Mouse (Mus musculus) embryonic facial prominence, embryonic 14.5 days (tissue): ENCODE data around the gene Pck2. TPM values are rescaled to one million over a fixed set of nuclear protein-coding genes. Genes with fewer than 3 reads are reported as not detected.
A peak's percentile ranks its signal among the peaks of the same experiment; 100 is the strongest.

Experiments used
- ATAC-seq: fragments of 200-750 bp; cut with Nextera tagmentation; 2 replicates; pipeline ENCODE4 v1.8.0; 2017; ENCODE audit warnings: low read depth, moderate number of reproducible peaks, moderate TSS enrichment
- DNase-seq: peaks from one replicate; pipeline ENCODE4 v3.0.0-alpha.2; 2015; ENCODE audit warnings: low spot score
- H3K27ac ChIP-seq: fragments of 300-500 bp; sonication (generic); replicated peaks from 2 replicates; pipeline ENCODE4 v1.5.1; 2014; ENCODE audit warnings: low read depth, mild to moderate bottlenecking, low read length, moderate library complexity
- H3K27me3 ChIP-seq: fragments of 300-500 bp; sonication (generic); replicated peaks from 2 replicates; pipeline ENCODE4 v1.6.1; 2014; ENCODE audit warnings: low read length; ENCODE audit not compliant: control insufficient read depth, insufficient read depth
- H3K36me3 ChIP-seq: fragments of 300-500 bp; sonication (generic); 2 replicates; pipeline ENCODE4 v1.6.1; 2014; ENCODE audit warnings: low read length, mixed read lengths; ENCODE audit not compliant: control insufficient read depth, insufficient read depth
- H3K4me1 ChIP-seq: fragments of 300-500 bp; sonication (generic); 2 replicates; pipeline ENCODE4 v1.6.1; 2014; ENCODE audit warnings: antibody characterized with exemption, low read length; ENCODE audit not compliant: control insufficient read depth, insufficient read depth
- H3K4me2 ChIP-seq: fragments of 300-500 bp; sonication (generic); 2 replicates; pipeline ENCODE4 v1.6.1; 2014; ENCODE audit warnings: low read depth, mild to moderate bottlenecking, low read length, moderate library complexity, mixed read lengths
- H3K4me3 ChIP-seq: fragments of 300-500 bp; sonication (generic); 2 replicates; pipeline ENCODE4 v1.5.1; 2014; ENCODE audit warnings: low read depth, mild to moderate bottlenecking, low read length
- H3K9ac ChIP-seq: fragments of 300-500 bp; sonication (generic); 2 replicates; pipeline ENCODE4 v1.6.1; 2014; ENCODE audit warnings: low read depth, mild to moderate bottlenecking, low read length, moderate library complexity, mixed read lengths
- H3K9me3 ChIP-seq: fragments of 300-500 bp; sonication (generic); 2 replicates; pipeline ENCODE4 v1.6.1; 2016; ENCODE audit warnings: low read length; ENCODE audit not compliant: control insufficient read depth
- WGBS: fragments of 180-500 bp; shearing (Covaris S2); extraction: QIAGEN DNeasy Blood & Tissue Kit; methylation state at CpG from one replicate; pipeline ENCODE4 v1.1.7; 2014; 5-methylcytosine and 5-hydroxymethylcytosine counted together
- polyA plus RNA-seq: library from polyadenylated mRNA; unstranded; fragments of >200 nt; fragmentation: Nextera tagmentation; extraction: Ambion mirVana; gene quantifications from 2 replicates; pipeline ENCODE4 v1.2.1, GENCODE M21; 2014

Gene Pck2
- polyA plus RNA-seq, 1 experiment from 2014 or later, result 28.1 TPM

- WGBS, result 83% methylated on average over 9 of the region's 9 CpGs
- ATAC-seq, result no peak
These were observed 34.5 kb upstream of the Pck2 start for GRCm38 (mm10) chr14:55505612-55506011.

GRCm38 (mm10) chr14:55507801-55508200, 32.3 kb upstream of the Pck2 start:
- Histone ChIP-seq H3K4me3 (no peak overlapping the region), H3K4me1 (no peaks in the 10 kb centered on the region; the same call in 1 of the 2 replicates), H3K36me3 (no peaks in the 10 kb centered on the region), H3K27ac (no peak overlapping the region), H3K27me3 (no peaks in the 10 kb centered on the region; the same call in 1 of the 2 replicates), H3K9ac (no peak overlapping the region), H3K9me3 (no peaks in the 10 kb centered on the region), H3K4me2 (no peak overlapping the region)
- WGBS, result 42% methylated on average over 7 of the region's 7 CpGs
- ATAC-seq, result peak; percentile 14; the same call in 1 of the 2 replicates
- DNase-seq, result no peak

More at GRCm38 (mm10) chr14:55505612-55506011, 34.5 kb upstream of the Pck2 start:
- Histone ChIP-seq H3K4me2 (no peak overlapping the region), H3K9ac (no peak overlapping the region), H3K9me3 (no peaks in the 10 kb centered on the region), H3K36me3 (no peaks in the 10 kb centered on the region), H3K27me3 (no peaks in the 10 kb centered on the region), H3K27ac (no peak overlapping the region), H3K4me1 (no peaks in the 10 kb centered on the region), H3K4me3 (no peak overlapping the region)
- no peak for DNase-seq

DNA sequence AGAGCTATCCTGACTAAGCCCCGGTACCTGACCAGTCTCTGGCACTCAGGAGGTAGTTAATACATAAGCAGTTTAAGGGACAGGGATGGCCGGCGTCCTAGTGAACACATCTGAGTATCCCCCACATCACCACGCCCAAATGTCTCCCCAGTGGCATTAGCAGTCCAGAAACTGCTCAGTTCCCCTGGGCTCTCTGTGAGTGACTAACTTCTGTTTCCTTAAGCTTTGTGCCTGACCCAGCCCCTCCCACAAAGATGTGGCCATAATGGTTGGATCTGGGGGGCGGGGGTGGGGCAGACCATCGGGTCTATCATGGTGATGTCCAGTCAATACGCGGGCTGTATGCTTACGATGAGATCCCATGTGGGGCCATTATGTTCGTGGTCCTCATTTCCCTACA, 30.5 kb upstream of the Pck2 start:
- DNase-seq, result no peak
- H3K36me3 ChIP-seq, result no peaks in the 10 kb centered on the region
- H3K4me2 ChIP-seq, result no peak overlapping the region
- 82% methylated on average over 10 of the region's 10 CpGs for WGBS
- no peak overlapping the region for H3K9ac ChIP-seq
- no peak for ATAC-seq
- H3K27ac ChIP-seq, result no peak overlapping the region
- H3K27me3 ChIP-seq, result no peaks in the 10 kb centered on the region; the same call in 1 of the 2 replicates
- no peaks in the 10 kb centered on the region for H3K9me3 ChIP-seq
- no peaks in the 10 kb centered on the region; the same call in 1 of the 2 replicates for H3K4me1 ChIP-seq
- H3K4me3 ChIP-seq, result no peak overlapping the region

- WGBS, result 89% methylated on average over 11 of the region's 22 CpGs
- Histone ChIP-seq H3K4me3 (no peak within 1 kb of the TSS), H3K9me3 (no peaks in the 10 kb centered on the region), H3K4me1 (no peaks in the 10 kb centered on the region; the same call in 1 of the 2 replicates), H3K36me3 (no peaks in the 10 kb centered on the region), H3K4me2 (no peak within 1 kb of the TSS), H3K27me3 (no peaks in the 10 kb centered on the region; the same call in 1 of the 2 replicates), H3K27ac (no peak within 1 kb of the TSS), H3K9ac (peak within 1 kb of the TSS; percentile 37; the same call in 1 of the 2 replicates)
- DNase-seq (no peak), ATAC-seq (peak; percentile 24; the same call in 1 of the 2 replicates)
These were observed 29.8 kb upstream of the Pck2 start, which contains the start of gene Cpne6 for GRCm38 (mm10) chr14:55510125-55510731. Gene Cpne6 (plus strand): TSS chr14:55510445.

- Histone ChIP-seq H3K9ac (no peak overlapping the region), H3K9me3 (no peaks in the 10 kb centered on the region), H3K4me1 (no peaks in the 10 kb centered on the region; the same call in 1 of the 2 replicates), H3K27ac (no peak overlapping the region), H3K4me2 (no peak overlapping the region), H3K27me3 (no peaks in the 10 kb centered on the region; the same call in 1 of the 2 replicates), H3K4me3 (no peak overlapping the region), H3K36me3 (no peaks in the 10 kb centered on the region)
- no peak for DNase-seq
- ATAC-seq, result no peak
- 60% methylated on average over 7 of the region's 7 CpGs for WGBS
These were observed 29.0 kb upstream of the Pck2 start for GRCm38 (mm10) chr14:55511037-55511436.

GRCm38 (mm10) chr14:55513927-55514326, 26.1 kb upstream of the Pck2 start:
- peaks cover under 1% of the 10 kb centered on the region; the same call in 1 of the 2 replicates for H3K27me3 ChIP-seq
- no peaks in the 10 kb centered on the region; the same call in 1 of the 2 replicates for H3K4me1 ChIP-seq
- DNase-seq (no peak), ATAC-seq (no peak)
- 63% methylated on average over 10 of the region's 10 CpGs for WGBS
- no peak overlapping the region for H3K4me3 ChIP-seq
- H3K4me2 ChIP-seq, result no peak overlapping the region
- H3K27ac ChIP-seq, result no peak overlapping the region
- H3K9me3 ChIP-seq, result no peaks in the 10 kb centered on the region
- H3K36me3 ChIP-seq, result no peaks in the 10 kb centered on the region
- no peak overlapping the region for H3K9ac ChIP-seq

DNA sequence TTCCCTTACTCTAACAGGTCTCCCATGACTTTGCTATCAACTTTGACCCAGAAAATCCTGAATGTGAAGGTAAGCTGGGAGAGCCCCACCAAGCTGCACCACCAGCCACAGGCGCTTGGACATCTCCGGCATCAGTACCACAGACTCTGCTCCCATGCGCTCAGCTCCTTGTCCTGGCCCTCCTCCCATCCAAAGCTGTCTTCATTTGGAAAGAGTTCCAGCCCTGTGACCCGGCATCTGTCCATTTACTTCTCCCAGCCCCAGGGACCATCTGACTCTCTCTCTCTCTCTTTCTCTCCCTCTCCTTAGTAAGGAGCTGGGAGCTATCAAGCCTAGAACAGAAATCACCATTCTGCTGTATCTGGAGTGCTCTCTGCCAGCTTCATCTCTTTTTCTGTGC, 24.2 kb upstream of the Pck2 start:
- no peak for ATAC-seq
- no peak overlapping the region for H3K9ac ChIP-seq
- 77% methylated on average over 4 of the region's 4 CpGs for WGBS

DNA sequence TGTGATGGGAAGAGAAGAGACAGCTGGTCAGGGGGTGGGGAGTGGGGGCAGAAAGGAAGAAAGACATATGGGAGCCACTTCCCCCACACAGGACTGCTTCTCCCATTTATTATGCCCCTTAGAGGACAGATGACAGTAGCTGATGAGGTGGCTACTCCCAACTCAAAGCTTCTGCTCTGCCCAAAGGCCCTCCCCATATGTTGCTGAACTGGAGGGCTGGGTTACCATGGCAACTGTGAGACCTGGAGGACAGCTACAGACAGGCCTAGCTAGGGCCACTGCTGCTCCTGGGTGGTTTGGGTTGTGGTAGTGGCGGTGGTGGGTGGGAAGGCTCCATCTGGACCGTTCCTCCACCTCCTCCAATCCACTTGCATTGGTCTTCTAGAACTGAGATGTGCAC, 21.2 kb upstream of the Pck2 start:
- peaks cover 34% of the 10 kb centered on the region for H3K27me3 ChIP-seq
- WGBS, result 40% methylated on average over 2 of the region's 2 CpGs
- H3K9me3 ChIP-seq, result no peaks in the 10 kb centered on the region
- H3K27ac ChIP-seq, result no peak overlapping the region
- ATAC-seq (peak; percentile 27; the same call in 1 of the 2 replicates), DNase-seq (no peak)
- 0 out of 2 replicates have a peak, but pooled peaks cover 2% of the 10 kb centered on the region for H3K4me1 ChIP-seq
- no peak overlapping the region for H3K9ac ChIP-seq
- H3K4me3 ChIP-seq, result no peak overlapping the region
- no peak overlapping the region for H3K4me2 ChIP-seq
- no peaks in the 10 kb centered on the region for H3K36me3 ChIP-seq

More for the DNA sequence above, 24.2 kb upstream of the Pck2 start:
- Histone ChIP-seq H3K27me3 (peaks cover 18% of the 10 kb centered on the region), H3K4me1 (peaks cover under 1% of the 10 kb centered on the region; the same call in 1 of the 2 replicates), H3K4me3 (no peak overlapping the region), H3K9me3 (no peaks in the 10 kb centered on the region), H3K27ac (no peak overlapping the region), H3K36me3 (no peaks in the 10 kb centered on the region), H3K4me2 (no peak overlapping the region)
- DNase-seq, result no peak

GRCm38 (mm10) chr14:55519604-55520003, 20.5 kb upstream of the Pck2 start:
- no peak for DNase-seq
- no peaks in the 10 kb centered on the region for H3K36me3 ChIP-seq
- ATAC-seq, result no peak
- H3K4me3 ChIP-seq, result no peak overlapping the region
- 0 out of 2 replicates have a peak, but pooled peaks cover 2% of the 10 kb centered on the region for H3K4me1 ChIP-seq
- H3K27me3 ChIP-seq, result peaks cover 34% of the 10 kb centered on the region
- no peak overlapping the region for H3K4me2 ChIP-seq
- no peak overlapping the region for H3K9ac ChIP-seq
- H3K27ac ChIP-seq, result no peak overlapping the region
- WGBS, result 51% methylated on average over 4 of the region's 4 CpGs
- no peaks in the 10 kb centered on the region for H3K9me3 ChIP-seq
